Mouse (Mus musculus) neural tube, embryonic 15.5 days (tissue): Measurements from ENCODE around the gene Timm13. TPM values are rescaled to one million over a fixed set of nuclear protein-coding genes. Genes with fewer than 3 reads are reported as not detected.

ENCODE experiments used
- ATAC-seq: fragments of 200-750 bp; cut with Nextera tagmentation; 2 replicates; pipeline ENCODE4 v1.8.0; 2017; ENCODE audit warnings: mild to moderate bottlenecking, moderate TSS enrichment, moderate library complexity; ENCODE audit not compliant: low FRiP score
- H3K27ac ChIP-seq: fragments of 300-500 bp; sonication (generic); replicated peaks from 2 replicates; pipeline ENCODE4 v1.5.1; 2015; ENCODE audit warnings: mild to moderate bottlenecking, inconsistent platforms
- H3K27me3 ChIP-seq: fragments of 300-500 bp; sonication (generic); replicated peaks from 2 replicates; pipeline ENCODE4 v1.6.1; 2015; ENCODE audit warnings: inconsistent platforms
- H3K36me3 ChIP-seq: fragments of 300-500 bp; sonication (generic); 2 replicates; pipeline ENCODE4 v1.6.1; 2015; ENCODE audit warnings: inconsistent platforms
- H3K4me1 ChIP-seq: fragments of 300-500 bp; sonication (generic); 2 replicates; pipeline ENCODE4 v1.6.1; 2015; ENCODE audit warnings: inconsistent platforms
- H3K4me2 ChIP-seq: fragments of 300-500 bp; sonication (generic); 2 replicates; pipeline ENCODE4 v1.6.1; 2015; ENCODE audit warnings: inconsistent platforms, mild to moderate bottlenecking, moderate library complexity
- H3K4me3 ChIP-seq: fragments of 300-500 bp; sonication (generic); replicated peaks from 2 replicates; pipeline ENCODE4 v1.5.1; 2015; ENCODE audit warnings: mild to moderate bottlenecking, inconsistent platforms
- H3K9ac ChIP-seq: fragments of 300-500 bp; sonication (generic); replicated peaks from 2 replicates; pipeline ENCODE4 v1.6.1; 2015; ENCODE audit warnings: mild to moderate bottlenecking, inconsistent platforms
- H3K9me3 ChIP-seq: fragments of 300-500 bp; sonication (generic); replicated peaks from 2 replicates; pipeline ENCODE4 v1.6.1; 2016; ENCODE audit warnings: inconsistent platforms
- WGBS: fragments of 180-500 bp; shearing (Covaris S2); methylation state at CpG from one replicate; pipeline ENCODE4 v1.1.7; 2015; ENCODE audit warnings: mixed read lengths; 5-methylcytosine and 5-hydroxymethylcytosine counted together
- polyA plus RNA-seq: library from polyadenylated mRNA; unstranded; fragments of >200 nt; fragmentation: Nextera tagmentation; extraction: Ambion mirVana; gene quantifications from 2 replicates; pipeline ENCODE4 v1.2.1, GENCODE M21; 2015

Timm13 gene
- polyA plus RNA-seq, 1 experiment from 2014 or later: 359 TPM

DNA sequence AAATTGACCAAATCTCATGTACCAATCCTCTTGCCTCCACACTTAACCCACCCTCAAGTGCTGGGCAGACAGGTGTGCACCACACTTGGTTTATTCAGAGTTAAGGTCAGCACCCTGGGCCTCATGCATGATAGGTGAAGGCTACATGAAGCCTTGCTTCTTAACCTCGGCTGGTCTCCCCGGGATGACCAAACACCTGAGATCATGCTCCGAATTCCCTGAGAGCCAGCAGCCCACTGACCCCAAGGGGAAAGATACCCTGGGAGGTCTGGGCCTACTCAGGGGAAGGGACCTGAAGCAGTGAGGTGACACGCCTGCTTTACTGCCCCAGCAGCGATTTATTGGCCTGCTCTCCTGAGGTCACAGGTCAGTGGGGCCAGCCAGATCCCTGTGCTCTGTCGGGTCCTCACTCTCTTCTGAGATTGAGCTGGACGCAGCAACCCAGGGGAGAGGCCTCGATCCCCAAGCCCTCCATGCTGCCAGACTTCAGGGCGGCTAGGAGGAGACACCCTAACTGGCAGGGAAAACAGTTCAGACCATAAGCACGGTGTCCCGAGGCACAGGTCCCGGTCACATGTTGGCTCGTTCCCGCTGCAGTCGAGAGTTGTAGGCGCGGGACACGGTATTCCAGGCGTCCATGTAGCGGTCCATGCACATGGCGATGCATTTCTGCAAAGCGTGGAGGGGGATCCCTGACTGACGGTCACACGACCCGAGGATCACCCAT is 1.0 kb downstream of the Timm13 start:
- Histone ChIP-seq H3K27me3 (no peaks in the 10 kb centered on the region), H3K9ac (peak overlapping the region; percentile 93), H3K4me2 (peak overlapping the region; percentile 95), H3K4me3 (peak overlapping the region; percentile 95), H3K9me3 (no peaks in the 10 kb centered on the region), H3K4me1 (peaks cover 31% of the 10 kb centered on the region), H3K27ac (peak overlapping the region; percentile 95), H3K36me3 (peaks cover 34% of the 10 kb centered on the region)
- WGBS: 14% methylated on average over 25 of the region's 25 CpGs
- ATAC-seq: no peak

DNA sequence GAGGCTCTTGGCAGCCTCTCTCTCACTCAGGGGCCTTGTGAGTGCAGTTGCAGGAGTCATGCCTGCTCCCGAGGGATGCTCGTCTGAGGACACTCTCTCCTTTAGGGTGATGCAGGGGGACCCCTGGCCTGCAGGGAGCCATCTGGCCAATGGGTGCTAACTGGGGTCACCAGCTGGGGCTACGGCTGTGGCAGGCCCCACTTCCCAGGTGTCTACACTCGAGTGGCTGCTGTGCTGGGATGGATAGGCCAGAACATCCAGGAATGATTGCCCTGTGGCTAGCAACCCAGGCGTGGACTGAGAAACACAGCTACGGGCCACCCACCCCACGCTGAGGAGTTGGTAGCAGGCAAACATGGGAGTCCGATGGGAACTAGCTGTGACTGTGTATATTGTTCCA is 1.7 kb downstream of the Timm13 start:
- H3K9ac ChIP-seq: peak overlapping the region; percentile 93
- H3K27me3 ChIP-seq: no peaks in the 10 kb centered on the region
- H3K9me3 ChIP-seq: no peaks in the 10 kb centered on the region
- peaks cover 27% of the 10 kb centered on the region for H3K36me3 ChIP-seq
- no peak for ATAC-seq
- H3K4me3 ChIP-seq: peak overlapping the region; percentile 95
- WGBS: 93% methylated on average over 8 of the region's 8 CpGs
- peak overlapping the region; percentile 95 for H3K4me2 ChIP-seq
- no peak overlapping the region for H3K27ac ChIP-seq
- peaks cover 31% of the 10 kb centered on the region for H3K4me1 ChIP-seq

DNA sequence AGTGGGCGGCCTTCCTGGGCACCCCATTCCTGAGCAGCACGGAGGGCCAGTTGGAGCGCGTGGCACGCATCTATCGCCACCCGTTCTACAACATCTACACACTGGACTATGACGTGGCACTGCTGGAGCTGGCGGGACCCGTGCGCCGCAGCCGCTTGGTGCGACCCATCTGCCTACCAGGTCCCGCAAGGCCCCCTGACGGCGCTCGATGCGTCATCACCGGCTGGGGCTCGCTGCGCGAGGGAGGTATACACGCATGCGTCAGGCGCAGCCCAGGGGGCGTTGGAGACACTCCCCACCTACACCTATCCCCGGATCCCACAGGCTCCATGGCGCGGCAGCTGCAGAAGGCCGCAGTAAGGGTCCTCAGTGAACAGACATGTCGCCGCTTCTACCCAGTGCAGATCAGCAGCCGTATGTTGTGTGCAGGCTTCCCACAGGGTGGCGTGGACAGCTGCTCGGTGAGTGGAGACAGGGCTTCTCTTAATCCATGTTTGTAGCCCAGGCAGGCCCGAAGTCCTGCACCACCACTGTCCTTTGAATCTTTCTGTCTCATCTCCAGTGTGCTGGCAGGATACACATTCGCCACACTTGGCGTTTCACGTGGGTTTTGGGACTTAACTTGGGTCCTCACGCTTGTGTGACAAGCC is 2.8 kb downstream of the Timm13 start:
- no peak overlapping the region for H3K9ac ChIP-seq
- 0 out of 2 replicates have a peak overlapping the region, but pooled peaks have one; percentile 8 for H3K4me3 ChIP-seq
- 32% methylated on average over 40 of the region's 41 CpGs for WGBS
- no peaks in the 10 kb centered on the region for H3K27me3 ChIP-seq
- H3K36me3 ChIP-seq: peaks cover 16% of the 10 kb centered on the region
- no peak overlapping the region for H3K27ac ChIP-seq
- no peak for ATAC-seq
- no peaks in the 10 kb centered on the region for H3K9me3 ChIP-seq
- H3K4me1 ChIP-seq: peaks cover 31% of the 10 kb centered on the region
- peak overlapping the region; percentile 34 for H3K4me2 ChIP-seq

DNA sequence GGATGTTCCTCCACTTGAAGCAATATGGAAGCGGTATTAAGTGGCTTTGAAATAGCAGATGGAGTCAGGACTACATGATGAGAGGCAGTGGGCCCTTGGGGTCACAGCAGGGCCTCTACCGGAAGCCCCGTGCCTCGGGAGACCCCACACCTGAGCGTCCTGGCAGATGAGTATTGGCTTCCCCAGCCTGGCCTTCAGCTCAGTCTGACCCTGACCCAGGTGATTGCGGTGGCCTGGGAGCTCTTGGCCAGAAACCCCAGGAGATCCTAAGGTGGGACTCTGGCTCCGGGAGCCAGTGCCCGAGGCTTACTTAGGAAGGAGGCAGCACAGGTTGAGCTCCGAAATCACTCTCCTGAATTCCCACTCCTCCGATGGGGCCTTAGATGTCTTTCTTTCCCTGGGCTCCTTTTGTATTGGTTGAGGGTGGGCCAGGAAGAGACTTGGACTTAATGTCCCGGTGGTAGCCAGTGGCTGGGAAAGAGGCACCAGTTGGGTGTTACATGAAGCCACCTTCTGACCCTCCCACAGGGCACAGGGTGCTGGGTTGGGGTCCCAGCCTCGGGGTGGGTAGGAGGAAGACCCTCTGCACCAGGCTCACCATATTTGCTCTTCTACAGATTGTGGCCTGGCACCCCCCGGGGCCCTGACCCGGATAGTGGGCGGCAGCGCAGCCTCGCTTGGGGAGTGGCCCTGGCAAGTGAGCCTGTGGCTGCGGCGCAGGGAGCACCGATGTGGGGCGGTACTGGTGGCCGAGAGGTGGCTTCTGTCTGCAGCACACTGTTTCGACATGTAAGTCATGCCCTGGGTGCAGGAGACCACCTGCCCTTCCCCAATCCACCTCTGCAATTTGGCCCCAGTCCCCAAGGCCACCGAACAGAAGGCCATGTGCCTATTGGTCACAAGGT is 3.9 kb downstream of the Timm13 start:
- Histone ChIP-seq H3K9me3 (no peaks in the 10 kb centered on the region), H3K4me3 (no peak overlapping the region), H3K4me2 (no peak overlapping the region), H3K27me3 (no peaks in the 10 kb centered on the region), H3K4me1 (peaks cover 31% of the 10 kb centered on the region), H3K27ac (no peak overlapping the region), H3K9ac (no peak overlapping the region), H3K36me3 (peaks cover 4% of the 10 kb centered on the region; the same call in 1 of the 2 replicates)
- 69% methylated on average over 24 of the region's 24 CpGs for WGBS
- no peak for ATAC-seq

DNA sequence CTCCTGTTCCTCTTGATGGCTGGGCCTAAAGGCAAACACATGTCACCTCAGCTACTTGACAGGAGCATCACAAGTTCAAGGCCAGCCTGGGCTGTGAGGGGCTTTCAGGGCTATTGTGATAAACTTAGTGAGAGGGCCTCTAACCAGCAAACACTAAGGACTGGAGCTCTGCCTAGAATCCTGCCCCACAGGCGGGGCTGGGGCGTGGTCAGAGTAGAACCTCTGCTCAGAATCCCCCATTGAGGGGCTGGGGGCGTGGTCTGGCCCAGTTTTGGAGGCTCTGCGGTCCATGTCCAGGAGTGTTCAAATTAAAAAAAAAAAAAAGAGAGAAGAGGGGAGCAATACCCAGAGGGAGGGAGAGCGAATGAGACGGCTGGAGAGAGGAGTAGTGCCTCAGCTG is 5.1 kb downstream of the Timm13 start:
- Histone ChIP-seq H3K4me1 (peaks cover 24% of the 10 kb centered on the region), H3K27ac (no peak overlapping the region), H3K36me3 (no peaks in the 10 kb centered on the region), H3K27me3 (no peaks in the 10 kb centered on the region), H3K9me3 (no peaks in the 10 kb centered on the region), H3K9ac (no peak overlapping the region), H3K4me3 (no peak overlapping the region), H3K4me2 (no peak overlapping the region)
- ATAC-seq: no peak
- 89% methylated on average over 6 of the region's 6 CpGs for WGBS

DNA sequence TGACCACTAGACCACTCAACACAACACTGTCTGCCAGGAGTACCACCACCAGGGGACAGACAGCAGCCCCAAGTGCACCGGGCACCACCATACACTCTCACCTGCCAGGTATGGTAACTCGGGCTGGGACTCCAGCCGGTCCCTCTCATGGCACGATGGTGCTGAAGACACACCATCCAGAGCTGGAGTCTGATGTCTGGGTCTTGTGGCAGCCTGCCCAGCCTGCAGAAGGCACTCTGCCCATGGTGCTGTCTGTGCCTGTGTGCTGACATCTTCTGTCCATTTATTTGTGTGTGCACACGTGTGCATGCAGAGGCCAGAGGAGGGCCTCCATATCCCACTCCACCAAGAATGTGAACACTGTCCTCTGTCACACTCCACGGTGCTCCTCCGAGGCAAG is 5.7 kb downstream of the Timm13 start:
- H3K4me2 ChIP-seq: no peak overlapping the region
- H3K4me3 ChIP-seq: no peak overlapping the region
- H3K36me3 ChIP-seq: no peaks in the 10 kb centered on the region
- WGBS: 89% methylated on average over 7 of the region's 7 CpGs
- H3K27ac ChIP-seq: no peak overlapping the region
- H3K9me3 ChIP-seq: no peaks in the 10 kb centered on the region
- H3K27me3 ChIP-seq: no peaks in the 10 kb centered on the region
- peaks cover 24% of the 10 kb centered on the region for H3K4me1 ChIP-seq
- no peak overlapping the region for H3K9ac ChIP-seq
- no peak for ATAC-seq

DNA sequence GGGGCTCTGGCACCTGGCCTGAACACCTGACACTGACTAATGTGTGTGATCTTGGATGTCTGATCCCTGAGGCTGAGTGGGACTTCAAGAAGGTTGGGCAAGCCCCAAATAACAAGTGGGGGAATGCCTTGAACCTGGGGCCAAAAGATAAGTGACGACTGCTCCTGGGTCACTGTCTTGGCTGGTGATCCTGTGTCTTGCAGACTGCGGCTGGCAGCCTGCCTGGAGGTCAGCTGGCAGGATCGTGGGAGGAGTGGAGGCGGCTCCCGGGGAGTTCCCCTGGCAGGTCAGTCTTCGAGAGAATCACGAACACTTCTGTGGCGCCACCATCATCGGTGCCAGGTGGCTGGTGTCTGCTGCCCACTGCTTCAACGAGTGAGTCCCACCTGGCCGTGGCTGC is 13.6 kb downstream of the Timm13 start:
- ATAC-seq: no peak
- no peak overlapping the region for H3K27ac ChIP-seq
- WGBS: 72% methylated on average over 11 of the region's 11 CpGs
- no peaks in the 10 kb centered on the region for H3K4me1 ChIP-seq
- H3K4me3 ChIP-seq: no peak overlapping the region
- H3K27me3 ChIP-seq: peaks cover 23% of the 10 kb centered on the region
- H3K4me2 ChIP-seq: no peak overlapping the region
- no peaks in the 10 kb centered on the region for H3K36me3 ChIP-seq
- no peak overlapping the region for H3K9ac ChIP-seq
- H3K9me3 ChIP-seq: no peaks in the 10 kb centered on the region

DNA sequence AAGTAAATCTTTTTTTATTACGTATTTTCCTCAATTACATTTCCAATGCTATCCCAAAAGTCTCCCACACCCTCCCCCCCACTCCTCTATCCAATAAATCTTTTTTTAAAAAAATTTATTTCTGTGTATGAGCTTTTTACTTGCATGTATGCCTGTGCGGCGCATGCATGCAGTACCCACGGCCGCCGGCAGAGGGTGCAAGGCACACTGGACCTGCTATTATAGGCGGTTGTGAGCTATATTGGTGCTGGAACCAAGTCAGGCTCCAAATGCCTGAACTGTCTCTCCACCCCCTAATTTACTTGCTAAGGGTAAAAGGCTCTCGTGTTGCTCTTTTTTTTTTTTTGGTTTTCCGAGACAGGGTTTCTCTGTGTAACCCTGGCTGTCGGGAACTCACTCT is 19.5 kb downstream of the Timm13 start:
- H3K4me2 ChIP-seq: no peak overlapping the region
- H3K9me3 ChIP-seq: no peaks in the 10 kb centered on the region
- 28% methylated on average over 10 of the region's 10 CpGs for WGBS
- no peak for ATAC-seq
- no peaks in the 10 kb centered on the region for H3K4me1 ChIP-seq
- no peaks in the 10 kb centered on the region for H3K36me3 ChIP-seq
- H3K27me3 ChIP-seq: no peaks in the 10 kb centered on the region
- no peak overlapping the region for H3K9ac ChIP-seq
- no peak overlapping the region for H3K27ac ChIP-seq
- H3K4me3 ChIP-seq: no peak overlapping the region

DNA sequence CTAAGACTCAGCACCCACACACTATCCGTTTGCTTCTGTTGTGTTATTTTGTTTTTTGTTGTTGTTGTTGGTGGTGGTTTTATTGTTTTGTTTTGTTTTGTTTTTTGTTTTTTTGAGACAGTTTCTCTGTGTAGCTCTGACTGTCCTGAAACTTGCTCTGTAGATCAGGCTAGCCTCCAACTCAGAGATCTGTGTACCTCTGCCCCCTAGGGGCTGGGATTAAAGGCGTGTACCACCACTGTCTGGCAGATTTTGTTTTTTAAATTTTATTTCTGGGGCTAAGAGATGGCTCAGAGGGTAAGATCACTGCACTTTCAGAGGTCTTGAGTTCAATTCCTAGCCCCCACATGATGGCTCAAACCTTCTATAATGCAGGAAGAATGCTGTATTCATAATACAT is 19.9 kb downstream of the Timm13 start:
- Histone ChIP-seq H3K4me2 (no peak overlapping the region), H3K27me3 (no peaks in the 10 kb centered on the region), H3K9me3 (no peaks in the 10 kb centered on the region), H3K36me3 (no peaks in the 10 kb centered on the region), H3K4me1 (0 out of 2 replicates have a peak, but pooled peaks cover 2% of the 10 kb centered on the region), H3K9ac (no peak overlapping the region), H3K27ac (no peak overlapping the region), H3K4me3 (no peak overlapping the region)
- ATAC-seq: no peak
- 70% methylated on average over 2 of the region's 2 CpGs for WGBS

DNA sequence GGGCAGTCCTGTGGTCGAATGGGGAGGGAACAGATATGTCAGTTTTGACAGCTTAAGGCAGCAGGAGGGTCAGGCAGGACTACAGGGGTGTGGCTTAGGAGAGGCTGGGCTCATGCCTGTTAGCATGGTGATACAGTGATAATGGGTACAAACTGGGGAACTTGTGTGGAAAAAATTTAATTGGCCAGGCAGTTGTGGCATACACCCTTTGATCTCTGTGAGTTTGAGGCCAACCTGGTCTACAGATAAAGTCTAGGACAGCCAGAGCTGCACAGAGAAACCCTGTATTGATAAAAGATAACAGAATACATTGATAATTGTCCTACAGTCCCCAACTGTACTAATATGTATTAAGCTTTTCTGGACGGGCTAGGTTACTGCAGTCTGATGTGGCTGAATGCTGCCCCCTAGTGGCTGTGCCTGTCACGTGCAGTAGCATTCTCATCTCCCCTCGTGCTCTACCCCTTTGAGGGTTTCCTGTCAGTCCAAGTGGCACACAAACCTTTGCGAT is 20.6 kb downstream of the Timm13 start:
- Histone ChIP-seq H3K9ac (no peak overlapping the region), H3K4me1 (0 out of 2 replicates have a peak, but pooled peaks cover 2% of the 10 kb centered on the region), H3K27ac (no peak overlapping the region), H3K9me3 (no peaks in the 10 kb centered on the region), H3K4me2 (no peak overlapping the region), H3K27me3 (no peaks in the 10 kb centered on the region), H3K4me3 (no peak overlapping the region), H3K36me3 (no peaks in the 10 kb centered on the region)
- 18% methylated on average over 5 of the region's 5 CpGs for WGBS
- no peak for ATAC-seq

DNA sequence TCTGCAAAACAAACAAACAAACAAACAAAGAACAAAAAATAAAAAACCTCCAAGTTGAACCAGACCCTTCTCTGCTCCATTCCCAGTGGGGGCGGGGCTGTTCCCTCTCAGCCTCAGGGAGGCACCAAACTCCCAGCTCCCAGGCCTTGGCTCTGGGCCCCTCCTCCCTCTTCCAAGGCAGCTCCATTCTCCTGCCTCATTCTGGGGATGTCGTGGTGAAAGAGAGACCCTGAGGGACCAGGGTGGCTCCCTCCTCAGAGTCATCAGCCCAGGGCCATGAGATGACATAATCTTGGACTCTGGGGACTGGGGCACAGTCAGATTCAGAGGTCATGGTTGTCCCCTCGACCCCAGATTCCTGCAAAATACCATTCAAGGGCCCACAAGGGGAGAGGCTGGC is 24.2 kb downstream of the Timm13 start:
- H3K4me1 ChIP-seq: 0 out of 2 replicates have a peak, but pooled peaks cover 2% of the 10 kb centered on the region
- no peak overlapping the region for H3K27ac ChIP-seq
- 26% methylated on average over 3 of the region's 3 CpGs for WGBS
- no peak overlapping the region for H3K4me3 ChIP-seq
- no peak for ATAC-seq
- H3K4me2 ChIP-seq: no peak overlapping the region
- H3K9ac ChIP-seq: no peak overlapping the region
- H3K36me3 ChIP-seq: no peaks in the 10 kb centered on the region
- H3K27me3 ChIP-seq: no peaks in the 10 kb centered on the region
- no peaks in the 10 kb centered on the region for H3K9me3 ChIP-seq
